Mouse (Mus musculus) G1E (cell line): Measurements from ENCODE around the gene Ppp1r9a.

Source experiments
- CTCF ChIP-seq: IDR thresholded peaks from 2 replicates; pipeline ENCODE4 v1.5.1; 2012; ENCODE audit warnings: low read depth, low read length, inconsistent platforms, mixed read lengths
- GATA1 ChIP-seq: IDR thresholded peaks from 2 replicates; pipeline ENCODE4 v1.6.1; 2012; ENCODE audit warnings: borderline replicate concordance, low read length, inconsistent platforms, mixed read lengths
- POLR2AphosphoS5 ChIP-seq: IDR thresholded peaks from 2 replicates; pipeline ENCODE4 v1.6.1; 2012; ENCODE audit warnings: low read depth, low read length, inconsistent platforms; ENCODE audit not compliant: insufficient replicate concordance
- TAL1 ChIP-seq: conservative IDR thresholded peaks from 2 replicates; pipeline ENCODE4 v1.6.1; 2012; ENCODE audit warnings: low read depth, low read length, inconsistent platforms, mixed read lengths

DNA sequence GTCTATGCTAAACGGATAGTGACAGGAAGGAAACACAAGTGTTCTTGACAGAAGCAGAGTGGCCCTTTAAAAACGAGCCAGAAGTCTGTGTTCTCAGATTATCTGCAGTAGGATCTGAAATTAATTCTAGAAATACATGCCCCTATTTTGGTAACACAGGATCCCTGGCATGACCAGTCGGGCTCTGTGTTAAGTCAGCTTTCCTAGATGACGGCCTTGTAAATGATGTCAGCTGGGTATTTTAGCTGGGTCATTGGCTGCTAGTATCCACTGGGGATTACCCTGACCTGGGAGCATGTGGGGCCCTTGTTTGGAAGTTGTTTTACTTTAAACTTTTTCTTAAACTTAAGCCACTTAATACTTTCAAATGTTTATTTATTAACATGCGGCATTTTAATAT, 125.1 kb downstream of the Ppp1r9a start:
- TF ChIP-seq CTCF (no peak), TAL1 (no peak), GATA1 (no peak), POLR2AphosphoS5 (no peak)
